Mouse (Mus musculus) thymus, postnatal 0 days (tissue): ENCODE data around the gene Atrnl1. TPM values are rescaled to one million over a fixed set of nuclear protein-coding genes. Genes with fewer than 3 reads are reported as not detected.
A peak's percentile ranks its signal among the peaks of the same experiment; 100 is the strongest.

Source experiments
- DNase-seq: peaks from one replicate; pipeline ENCODE4 v3.0.0-alpha.2; 2015; ENCODE audit warnings: low spot score
- polyA plus RNA-seq: library from polyadenylated mRNA; unstranded; fragments of >200 nt; fragmentation: Nextera tagmentation; extraction: Ambion mirVana; gene quantifications from 2 replicates; pipeline ENCODE4 v1.2.1, GENCODE M21; 2015

The Atrnl1 gene
- polyA plus RNA-seq, 1 experiment from 2014 or later: 3.0 TPM

DNA sequence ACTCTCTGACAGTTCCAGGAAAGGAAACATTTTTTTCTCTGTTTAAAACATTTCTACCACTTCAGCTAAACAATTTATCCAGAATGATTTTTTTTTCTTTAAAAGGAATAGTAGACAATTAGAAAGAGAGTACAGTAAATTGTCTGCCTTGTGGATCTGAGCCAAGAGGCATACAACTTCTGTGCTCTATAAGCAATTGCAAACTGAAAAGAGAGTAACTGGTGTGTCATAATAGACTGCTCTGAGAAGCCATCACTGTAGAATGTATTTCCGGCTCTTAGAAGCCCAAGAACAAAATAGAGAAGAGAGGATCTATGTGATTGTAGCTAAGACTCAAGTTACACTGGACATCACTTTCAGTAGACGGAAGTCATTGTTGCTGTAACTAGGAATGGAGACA, 458.1 kb downstream of the Atrnl1 start:
- no peak for DNase-seq

DNA sequence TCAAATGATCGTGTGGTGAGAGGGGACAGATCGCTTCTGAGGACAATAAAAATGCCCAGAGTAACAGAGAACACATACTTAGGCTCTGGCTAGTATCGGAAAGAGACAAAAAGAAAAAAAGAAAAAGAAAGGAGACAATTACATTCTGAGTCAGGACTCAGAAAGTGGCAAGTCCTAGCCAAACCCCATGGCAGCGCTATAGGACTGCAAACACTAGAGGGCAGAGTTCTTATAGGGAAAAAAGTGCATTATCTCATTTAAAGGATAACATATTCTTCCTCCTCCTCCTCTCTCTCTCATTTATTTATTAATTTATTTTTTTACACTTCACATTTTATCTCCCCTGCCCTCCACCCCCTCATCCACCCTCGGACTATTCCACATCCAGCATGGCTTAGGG, 461.6 kb downstream of the Atrnl1 start:
- DNase-seq: peak; percentile 37

DNA sequence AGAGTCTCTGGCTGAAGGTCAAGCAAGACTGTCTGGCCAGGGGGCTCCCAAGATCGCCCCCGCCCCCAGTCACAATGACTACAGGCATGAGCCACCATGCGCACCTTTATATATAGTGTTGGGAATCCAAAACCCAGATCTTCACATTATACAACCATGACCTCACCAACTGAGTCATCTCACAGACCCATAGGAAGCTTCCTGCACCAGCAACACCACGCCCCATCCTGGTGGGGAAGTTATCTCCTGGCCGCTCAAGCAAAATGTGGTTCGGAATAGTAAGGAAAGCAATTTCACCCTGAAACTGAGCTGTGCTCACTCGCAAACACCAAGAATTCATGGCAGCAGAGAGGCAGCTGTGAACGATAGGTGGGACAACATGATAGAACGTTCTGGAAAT, 462.0 kb downstream of the Atrnl1 start:
- DNase-seq: no peak

GRCm38 (mm10) chr19:58075252-58075651, 464.4 kb downstream of the Atrnl1 start:
- no peak for DNase-seq

- DNase-seq: no peak
These were observed 466.1 kb downstream of the Atrnl1 start for GRCm38 (mm10) chr19:58076961-58077371.

GRCm38 (mm10) chr19:58077529-58078070, 466.8 kb downstream of the Atrnl1 start:
- DNase-seq: no peak

GRCm38 (mm10) chr19:58080168-58080567, 469.3 kb downstream of the Atrnl1 start:
- DNase-seq: no peak

DNA sequence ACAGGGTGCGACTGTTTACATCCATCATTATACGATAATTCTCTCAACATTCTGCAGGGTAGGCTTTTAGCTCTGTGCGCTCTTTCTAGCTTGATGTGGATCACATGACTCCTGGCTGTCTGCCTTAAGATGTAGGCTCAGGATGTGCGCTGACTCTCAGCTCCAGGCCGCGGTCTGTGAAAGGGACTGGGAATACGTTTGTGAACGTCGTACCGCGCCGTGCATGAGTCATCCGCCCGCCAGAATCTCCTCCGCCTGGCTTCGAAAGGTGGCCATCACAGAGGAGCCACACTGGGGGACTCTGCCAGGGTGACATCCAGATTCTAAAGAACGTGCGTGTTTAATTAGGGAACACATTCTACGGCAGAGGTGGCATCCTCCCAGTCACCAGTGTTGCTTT, 471.9 kb downstream of the Atrnl1 start:
- DNase-seq: no peak

- no peak for DNase-seq
These were observed 474.0 kb downstream of the Atrnl1 start for GRCm38 (mm10) chr19:58084826-58085225.

DNA sequence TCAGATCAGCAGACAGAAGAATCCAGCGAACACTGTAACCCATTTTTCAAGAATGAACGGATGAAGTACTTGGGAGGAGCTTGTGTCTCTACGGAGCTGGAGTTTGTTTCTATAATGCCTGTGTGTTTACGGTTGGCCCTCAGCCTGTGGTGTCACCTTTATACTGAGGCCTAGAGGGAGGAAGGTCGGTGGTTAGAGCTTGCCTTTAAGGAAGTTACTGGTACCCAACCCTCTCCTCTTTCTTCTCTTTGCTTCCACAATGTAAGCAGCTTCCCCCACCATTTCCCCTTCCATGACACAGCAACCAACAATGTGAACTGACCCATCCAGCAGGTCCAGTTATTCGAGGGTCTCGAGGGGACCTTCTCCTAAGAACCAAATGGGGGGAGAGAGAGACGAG, 475.9 kb downstream of the Atrnl1 start:
- DNase-seq: no peak

- DNase-seq: no peak
These were observed 477.1 kb downstream of the Atrnl1 start for GRCm38 (mm10) chr19:58087901-58088300.

GRCm38 (mm10) chr19:58088433-58088832, 477.6 kb downstream of the Atrnl1 start:
- no peak for DNase-seq

GRCm38 (mm10) chr19:58091911-58092310, 481.1 kb downstream of the Atrnl1 start:
- DNase-seq: no peak

DNA sequence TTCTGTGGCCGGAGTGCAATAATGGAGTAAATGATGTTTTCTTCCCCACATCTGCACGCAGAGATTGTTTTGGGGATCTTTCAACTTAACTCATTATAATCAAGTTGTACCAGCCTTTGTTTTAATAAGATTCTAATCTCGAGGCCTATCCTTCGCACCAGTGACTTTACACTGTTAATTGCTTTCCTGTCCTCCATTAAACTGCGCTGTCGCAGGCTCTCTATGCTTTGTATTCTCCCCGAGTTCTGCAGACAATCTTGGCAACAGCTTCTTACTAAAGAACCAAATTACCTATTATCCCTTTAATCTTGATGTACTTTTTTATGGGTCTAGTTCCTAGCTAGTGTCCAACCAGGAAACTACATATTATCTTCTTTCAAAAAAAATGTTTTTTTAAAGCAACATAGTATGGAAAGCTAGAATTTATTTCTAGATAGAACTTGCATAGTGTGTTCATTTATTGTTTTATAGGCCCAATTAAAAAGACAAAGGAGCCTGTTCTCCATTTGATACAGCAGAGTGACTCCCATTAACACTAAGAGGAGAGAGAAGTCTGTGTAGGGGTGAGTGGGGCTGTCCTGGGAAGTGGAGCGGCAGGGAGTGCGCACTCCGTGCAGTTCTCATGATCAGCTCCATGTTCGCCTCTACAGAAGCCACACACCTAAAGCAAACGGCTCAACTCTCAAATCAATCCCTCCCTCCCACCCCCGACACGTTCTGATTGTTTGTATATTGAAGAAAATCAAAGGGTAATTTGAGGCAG, 484.1 kb downstream of the Atrnl1 start:
- no peak for DNase-seq

GRCm38 (mm10) chr19:58095776-58096175, 484.9 kb downstream of the Atrnl1 start:
- peak; percentile 48 for DNase-seq

DNA sequence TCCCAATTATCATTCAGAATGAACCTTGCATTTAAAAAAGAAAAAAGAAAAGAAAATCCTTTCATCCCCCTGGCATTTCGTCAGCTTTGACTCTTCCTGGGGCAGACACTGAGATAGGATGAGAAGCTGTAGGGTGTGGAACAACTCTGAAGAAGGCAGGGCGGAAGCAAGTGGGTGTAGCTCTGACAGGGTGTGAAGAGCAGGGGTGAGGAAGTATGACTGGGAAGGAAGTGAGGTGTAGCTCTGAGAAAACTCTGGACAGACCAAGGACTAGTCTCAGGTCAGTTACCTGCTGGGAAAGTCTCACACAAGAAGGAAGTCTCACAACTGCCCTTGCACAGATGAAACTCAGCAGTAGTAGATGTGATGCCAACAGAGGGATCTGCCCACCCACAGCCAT, 486.4 kb downstream of the Atrnl1 start:
- DNase-seq: no peak

DNA sequence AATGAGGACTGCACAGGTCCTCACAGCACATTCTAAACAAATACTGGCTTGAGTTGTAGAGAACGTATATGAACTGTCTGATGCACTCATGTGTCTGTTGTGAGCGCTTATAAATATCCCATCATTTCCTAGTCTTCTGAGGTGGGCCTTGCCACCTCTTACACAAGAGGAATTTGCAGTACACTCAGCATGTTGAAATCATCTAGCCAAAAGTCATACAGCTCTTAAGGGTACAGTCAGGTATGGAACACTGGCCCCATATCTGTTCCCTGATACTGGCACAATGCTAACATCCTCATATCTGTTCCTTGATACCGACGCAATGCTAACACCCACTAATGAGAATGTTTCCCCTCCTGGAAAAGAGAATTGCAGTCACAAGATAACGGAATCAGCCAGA, 488.7 kb downstream of the Atrnl1 start:
- no peak for DNase-seq

DNA sequence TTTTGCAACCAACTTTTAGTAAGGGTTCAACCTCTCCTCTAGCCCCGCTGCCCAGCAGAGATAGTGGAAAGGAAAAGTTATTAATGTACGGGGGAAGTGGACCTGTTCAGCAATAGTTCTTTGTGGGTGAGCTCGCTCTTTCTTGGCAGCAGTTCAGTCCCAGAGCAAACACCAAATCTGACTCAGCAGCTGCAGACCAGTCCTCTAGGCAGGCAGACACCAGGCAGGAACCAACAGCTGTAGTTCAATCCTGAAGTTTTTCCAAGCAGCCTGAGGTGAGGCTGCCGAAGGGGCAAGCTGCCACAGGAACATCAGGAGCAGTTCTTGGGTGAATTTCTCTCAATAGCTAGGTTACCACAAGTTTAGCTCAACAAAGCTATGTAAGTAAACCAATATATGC, 489.5 kb downstream of the Atrnl1 start:
- DNase-seq: no peak

- peak; percentile 32 for DNase-seq
These were observed 493.7 kb downstream of the Atrnl1 start for GRCm38 (mm10) chr19:58104544-58104943.

DNA sequence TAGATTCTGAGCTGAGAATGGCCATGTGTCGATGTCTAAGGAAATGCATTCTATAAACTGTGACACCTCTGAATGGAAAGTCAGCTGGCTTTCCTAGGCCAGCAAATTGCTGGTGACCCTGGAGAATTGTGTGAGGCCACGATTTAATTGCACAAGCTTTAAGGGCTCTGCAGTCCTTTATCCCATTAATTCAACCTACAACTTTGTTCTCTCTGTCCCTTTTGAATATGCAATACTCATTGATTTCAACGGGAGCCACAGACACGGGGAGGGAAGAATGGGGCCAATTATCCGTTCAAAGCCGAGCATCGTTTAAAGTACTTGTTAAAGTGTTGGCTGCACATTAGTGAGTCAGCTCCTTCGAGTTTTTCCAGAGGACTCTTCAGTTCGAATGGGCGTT, 496.8 kb downstream of the Atrnl1 start:
- DNase-seq: no peak

- DNase-seq: no peak
These were observed 499.7 kb downstream of the Atrnl1 start for GRCm38 (mm10) chr19:58110491-58110890.

DNA sequence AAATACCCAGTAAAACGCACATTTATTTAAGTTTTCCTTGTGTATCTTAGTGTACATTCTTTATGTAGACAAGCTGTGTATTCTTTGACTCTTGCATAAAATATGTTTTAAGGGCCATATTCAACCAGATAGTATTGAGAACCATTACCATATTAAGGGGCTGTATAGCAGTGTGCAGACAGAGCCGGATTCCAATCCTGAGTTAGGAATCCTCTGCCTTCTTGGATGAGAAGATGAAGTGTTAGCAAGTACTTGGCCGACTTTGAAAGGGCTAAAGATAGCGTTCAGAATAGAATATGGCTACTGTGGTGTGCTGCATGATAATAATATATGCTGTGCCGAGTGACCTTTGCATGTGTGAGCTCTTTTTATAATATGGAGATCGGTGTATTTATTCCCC, 500.5 kb downstream of the Atrnl1 start:
- no peak for DNase-seq

- DNase-seq: no peak
These were observed 501.3 kb downstream of the Atrnl1 start for GRCm38 (mm10) chr19:58112151-58112550.
